Mouse (Mus musculus) G1E (cell line): Measurements from ENCODE around the gene Kif11.

Experiments
- CTCF ChIP-seq: IDR thresholded peaks from 2 replicates; pipeline ENCODE4 v1.5.1; 2012; ENCODE audit warnings: low read depth, low read length, inconsistent platforms, mixed read lengths
- GATA1 ChIP-seq: IDR thresholded peaks from 2 replicates; pipeline ENCODE4 v1.6.1; 2012; ENCODE audit warnings: borderline replicate concordance, low read length, inconsistent platforms, mixed read lengths
- POLR2AphosphoS5 ChIP-seq: IDR thresholded peaks from 2 replicates; pipeline ENCODE4 v1.6.1; 2012; ENCODE audit warnings: low read depth, low read length, inconsistent platforms; ENCODE audit not compliant: insufficient replicate concordance

DNA sequence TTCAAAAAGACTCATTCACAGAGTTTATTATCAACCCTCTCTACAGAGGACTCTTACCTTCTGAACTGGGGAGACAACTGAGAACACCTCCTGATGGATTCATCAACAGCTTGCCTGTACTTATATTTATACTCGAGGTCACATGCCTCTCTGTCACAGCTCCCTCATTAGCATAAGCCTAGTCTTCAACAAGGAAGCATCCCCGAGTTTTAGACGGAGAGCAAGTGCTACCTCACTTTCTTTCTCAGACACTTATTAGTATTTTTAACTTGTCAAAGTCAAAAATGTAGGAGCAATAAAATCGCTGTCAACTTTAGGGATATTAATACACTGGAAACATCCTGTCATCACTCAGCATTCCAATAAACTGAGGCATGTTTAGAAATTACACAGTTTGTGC lies 38.5 kb upstream of the Kif11 start, which contains the start of gene Ide:
- TF ChIP-seq CTCF = no peak
- TF ChIP-seq GATA1 = no peak
- no peak for TF ChIP-seq POLR2AphosphoS5
